Mouse (Mus musculus) cerebellum, adult 8-10 months (tissue): ENCODE measurements around the gene Kbtbd7.
"Not testable (repeated sequence)": the region's sequence is repeated elsewhere in the genome, so short reads cannot be mapped to it uniquely, and the experiment has no call there.

ENCODE experiments used
- DNase-seq: peaks from one replicate; pipeline ENCODE4 v3.0.0; 2022

Kbtbd7 gene

DNA sequence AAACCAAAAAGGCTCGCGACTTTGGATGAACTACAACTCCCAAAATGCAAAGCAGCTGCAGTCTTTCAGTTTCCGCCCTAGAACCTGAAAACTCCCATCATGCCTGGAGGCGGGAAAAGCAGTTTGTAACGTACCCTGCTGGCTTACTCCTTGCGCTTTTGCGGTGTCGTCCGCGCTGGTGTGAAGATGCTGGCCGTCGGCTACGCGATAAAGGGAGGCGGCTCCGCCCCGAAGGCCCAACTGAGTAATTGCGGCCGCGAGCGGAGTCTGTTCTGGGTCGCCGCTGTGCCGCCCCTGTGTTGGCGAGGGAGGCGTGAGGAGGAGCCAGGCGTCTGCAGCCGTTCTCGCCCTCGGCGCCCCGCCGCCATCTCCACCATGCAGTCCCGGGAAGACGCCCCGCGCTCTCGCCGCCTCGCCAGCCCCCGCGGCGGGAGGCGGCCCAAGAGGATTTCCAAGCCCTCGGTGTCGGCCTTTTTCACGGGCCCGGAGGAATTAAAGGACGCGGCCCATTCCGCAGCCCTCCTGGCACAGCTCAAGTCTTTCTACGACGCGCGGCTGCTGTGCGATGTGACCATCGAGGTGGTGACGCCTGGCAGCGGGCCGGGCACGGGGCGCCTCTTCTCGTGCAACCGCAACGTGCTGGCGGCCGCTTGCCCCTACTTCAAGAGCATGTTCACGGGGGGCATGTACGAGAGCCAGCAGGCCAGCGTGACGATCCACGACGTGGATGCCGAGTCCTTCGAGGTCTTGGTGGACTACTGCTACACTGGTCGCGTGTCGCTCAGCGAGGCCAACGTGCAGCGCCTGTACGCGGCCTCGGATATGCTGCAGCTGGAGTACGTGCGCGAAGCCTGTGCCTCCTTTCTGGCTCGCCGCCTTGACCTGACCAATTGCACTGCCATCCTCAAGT, 25.6 kb downstream of the Kbtbd7 start, which contains the start of gene Kbtbd6:
Gene Kbtbd6, plus strand, starts transcription at position 155 of the 910 bp plus-strand sequence.
- DNase-seq, result peak; percentile 63

DNA sequence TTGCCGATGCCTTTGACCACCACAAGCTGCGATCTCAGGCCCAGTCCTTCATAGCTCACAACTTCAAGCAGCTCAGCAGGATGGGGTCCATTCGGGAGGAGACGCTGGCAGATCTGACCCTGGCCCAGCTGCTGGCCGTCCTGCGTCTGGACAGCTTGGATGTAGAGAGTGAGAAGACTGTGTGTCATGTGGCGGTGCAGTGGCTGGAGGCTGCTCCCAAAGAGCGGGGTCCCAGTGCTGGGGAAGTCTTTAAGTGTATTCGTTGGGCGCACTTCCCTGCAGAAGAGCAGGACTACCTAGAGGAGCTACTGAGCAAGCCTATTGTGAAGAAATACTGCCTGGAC, 26.3 kb downstream of the Kbtbd7 start:
- DNase-seq, result not testable (repeated sequence)

DNA sequence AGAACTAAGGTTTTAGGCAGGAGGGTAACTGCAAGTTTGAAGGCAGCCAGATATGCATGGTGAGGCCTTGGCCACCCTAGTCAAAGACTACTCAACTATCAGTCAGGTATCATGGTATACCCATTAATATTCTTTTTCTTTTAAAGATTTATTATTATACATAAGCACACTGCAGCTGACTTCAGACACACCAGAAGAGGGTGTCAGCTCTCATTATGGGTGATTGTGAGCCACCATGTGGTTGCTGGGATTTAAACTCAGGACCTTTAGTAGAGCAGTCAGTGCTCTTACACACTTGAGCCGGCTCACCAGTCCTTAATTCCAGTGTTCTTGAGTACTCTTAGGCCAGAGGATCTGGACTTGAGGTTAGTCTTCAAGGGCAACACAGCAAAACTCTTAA, 34.1 kb downstream of the Kbtbd7 start:
- DNase-seq, result no peak

DNA sequence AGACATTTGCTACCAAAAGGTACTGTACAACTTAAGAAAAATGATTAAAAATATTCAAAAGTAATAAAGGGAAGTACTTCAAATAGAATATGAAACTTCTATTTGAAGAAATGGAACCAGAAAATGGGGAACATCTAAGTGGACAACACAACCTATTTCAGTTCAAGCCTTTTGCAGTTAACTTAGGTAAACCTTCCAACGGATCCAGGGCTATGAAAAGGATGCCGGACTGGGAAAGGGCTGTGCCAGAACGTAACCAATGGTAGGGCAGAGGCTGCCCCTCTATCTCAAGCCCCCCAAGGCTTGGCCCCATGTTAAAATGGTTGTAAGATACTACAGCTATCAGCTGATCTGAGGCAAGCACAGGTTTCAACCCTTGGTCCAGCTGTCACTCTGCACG, 34.7 kb downstream of the Kbtbd7 start:
- DNase-seq, result no peak

DNA sequence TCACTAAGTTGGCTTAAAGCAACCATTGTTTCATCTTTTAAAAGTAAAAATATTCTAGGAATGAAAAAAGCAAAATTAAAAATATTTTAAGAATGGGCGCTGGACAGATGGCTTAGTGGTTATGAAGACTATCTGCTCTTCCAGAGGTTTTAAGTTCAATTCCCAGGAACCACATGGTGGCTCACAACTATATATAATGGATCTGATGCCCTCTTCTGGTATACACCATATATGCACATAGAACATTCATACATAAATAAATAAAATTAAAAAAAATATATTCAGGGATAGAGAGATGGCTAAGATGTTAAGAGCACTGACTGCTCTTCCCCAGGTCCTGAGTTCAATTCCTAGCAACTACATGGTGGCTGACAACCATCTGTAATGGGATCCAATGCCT, 39.3 kb downstream of the Kbtbd7 start:
- DNase-seq, result no peak

DNA sequence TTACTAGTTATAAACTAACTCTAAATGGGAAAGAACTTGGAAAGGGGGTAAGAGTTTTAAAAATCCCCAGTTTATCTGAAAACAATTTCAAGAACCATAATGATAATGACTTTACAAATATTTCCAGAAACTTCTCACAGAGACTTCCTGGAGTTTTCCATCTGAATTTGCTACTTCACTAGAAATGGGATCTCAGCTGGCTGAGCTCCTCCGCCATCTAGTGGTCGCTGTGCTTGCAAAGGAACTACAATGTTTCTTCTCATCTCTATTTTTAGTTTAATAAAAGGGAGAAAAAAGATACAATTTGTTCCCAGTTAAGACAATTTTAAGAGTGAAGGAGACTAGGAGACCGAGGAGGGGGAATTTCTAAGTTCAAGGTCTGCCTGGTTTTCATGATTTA, 41.3 kb downstream of the Kbtbd7 start:
- no peak for DNase-seq

DNA sequence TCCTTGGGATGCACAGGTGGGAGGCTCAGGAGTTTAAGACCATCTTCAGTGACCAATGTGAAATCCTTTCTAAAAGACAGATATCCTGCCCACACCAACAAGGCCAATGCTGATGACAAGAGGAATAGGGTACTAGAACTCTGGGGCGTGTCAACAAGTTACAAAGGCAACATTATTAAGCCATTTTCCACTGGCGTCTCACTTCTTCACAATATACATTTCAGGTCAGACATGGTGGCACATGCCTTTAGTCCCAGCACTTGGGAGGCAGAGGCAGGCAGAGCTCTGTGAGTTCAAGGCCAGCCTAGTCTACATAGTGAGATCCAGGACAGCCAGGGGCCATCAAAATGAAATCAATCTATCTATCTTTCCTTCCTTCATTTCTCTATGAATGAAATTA, 47.1 kb downstream of the Kbtbd7 start:
- DNase-seq, result no peak
